ENCODE assay signal across 10 mouse cellular contexts in the genomic region with DNA sequence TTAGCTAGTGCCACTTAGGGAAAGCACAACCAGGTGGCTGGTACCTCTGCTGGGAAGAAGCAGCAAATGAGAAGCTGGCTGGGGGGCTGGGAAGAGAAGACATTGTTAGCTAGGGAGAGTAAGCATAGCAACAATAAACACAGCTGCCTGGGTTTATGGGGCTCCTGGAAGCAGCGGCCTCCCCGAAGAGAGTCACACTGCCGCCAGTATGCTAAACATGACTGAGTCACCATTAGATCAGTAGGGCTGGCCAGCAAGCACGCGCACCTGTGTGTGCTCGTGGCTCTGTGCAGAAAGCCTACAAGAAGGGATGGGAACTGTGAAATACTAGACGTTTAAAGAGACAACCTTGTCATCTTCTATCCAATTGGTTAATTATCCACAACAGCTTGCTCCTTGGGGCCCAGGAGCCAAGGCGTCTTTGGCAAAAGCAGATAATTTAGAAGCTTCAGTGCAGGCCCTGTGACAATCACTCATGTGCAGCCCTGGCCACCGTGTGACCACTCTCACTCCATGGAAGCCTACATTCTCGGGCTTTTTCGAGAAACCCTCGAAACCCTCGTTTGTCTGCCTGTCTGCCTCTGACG. TPM values are rescaled to one million over a fixed set of nuclear protein-coding genes. Genes with fewer than 3 reads are reported as not detected.
DNase-seq lines count a peak whose midpoint lies in the region; ATAC-seq lines count a peak whose summit lies in the region.
"Had no signal": no experiment of that assay in that cellular context is flagged by ENCODE, and none has a peak within 500 bp of the region (broad histone marks: within the 10 kb centered on the region; RNA-seq: fewer than 3 reads in every experiment).

No protein-coding gene starts in this region.

- peak overlapping the region; percentile 30; the same call in 1 of the 2 replicates for H3K27ac ChIP-seq in limb, embryonic 11.5 days (replicated peaks; ENCODE audit: low read depth, low read length)
- no peak overlapping the region; the same call in 1 of the 2 replicates for H3K27ac ChIP-seq in limb, embryonic 10.5 days
- no peak overlapping the region for H3K27ac ChIP-seq in forebrain, embryonic 16.5 days (ENCODE audit: low read length)
- H3K27ac ChIP-seq in midbrain, embryonic 16.5 days (ENCODE audit: low read length): 0 out of 2 replicates have a peak overlapping the region, but pooled peaks have one; percentile 11
- H3K27ac ChIP-seq: embryonic facial prominence, embryonic 15.5 days; lung, embryonic 15.5 days had no signal

- ATAC-seq in frontal cortex, adult (ENCODE audit: low TSS enrichment): peak; percentile 58; the same call in 1 of the 2 replicates
- peak; percentile 47; the same call in 1 of the 2 replicates for ATAC-seq in limb, embryonic 11.5 days (ENCODE audit: insufficient number of reproducible peaks, low FRiP score, low TSS enrichment, low read depth)
- peak; percentile 24; the same call in 1 of the 2 replicates for ATAC-seq in forebrain, embryonic 16.5 days
- no peak for ATAC-seq in midbrain, embryonic 16.5 days
- ATAC-seq in megakaryocyte-erythroid progenitor cell, adult 5-6 weeks (replicated peaks; ENCODE audit: low FRiP score, low TSS enrichment, poor library complexity, severe bottlenecking): no peak

- H3K4me2 ChIP-seq in limb, embryonic 11.5 days (ENCODE audit: low read depth, severe bottlenecking): no peak overlapping the region
- H3K4me2 ChIP-seq in forebrain, embryonic 16.5 days (ENCODE audit: low read length): no peak overlapping the region
- H3K4me2 ChIP-seq in midbrain, embryonic 16.5 days (ENCODE audit: low read length): no peak overlapping the region
- H3K4me2 ChIP-seq: embryonic facial prominence, embryonic 15.5 days; lung, embryonic 15.5 days had no signal

- peaks cover 20% of the 10 kb centered on the region for H3K4me1 ChIP-seq in limb, embryonic 11.5 days (ENCODE audit: control insufficient read depth, insufficient read depth, low read length)
- H3K4me1 ChIP-seq in limb, embryonic 10.5 days: peaks cover 40% of the 10 kb centered on the region
- peaks cover 14% of the 10 kb centered on the region for H3K4me1 ChIP-seq in forebrain, embryonic 16.5 days (replicated peaks; ENCODE audit: control insufficient read depth, insufficient read depth, low read length)
- peaks cover 19% of the 10 kb centered on the region for H3K4me1 ChIP-seq in midbrain, embryonic 16.5 days (ENCODE audit: control insufficient read depth, insufficient read depth, low read length)

- no peak overlapping the region for H3K4me3 ChIP-seq in limb, embryonic 11.5 days (ENCODE audit: low read depth, low read length)
- H3K4me3 ChIP-seq in limb, embryonic 10.5 days: no peak overlapping the region
- no peak overlapping the region for H3K4me3 ChIP-seq in forebrain, embryonic 16.5 days (replicated peaks; ENCODE audit: low read length)
- no peak overlapping the region for H3K4me3 ChIP-seq in midbrain, embryonic 16.5 days (ENCODE audit: low read depth, low read length)
- H3K4me3 ChIP-seq: embryonic facial prominence, embryonic 15.5 days; lung, embryonic 15.5 days had no signal

- no peaks in the 10 kb centered on the region for H3K9me3 ChIP-seq in limb, embryonic 11.5 days (ENCODE audit: control insufficient read depth, low read length)
- no peaks in the 10 kb centered on the region for H3K9me3 ChIP-seq in limb, embryonic 10.5 days (replicated peaks)
- no peaks in the 10 kb centered on the region for H3K9me3 ChIP-seq in forebrain, embryonic 16.5 days (ENCODE audit: control insufficient read depth, low read length)
- H3K9me3 ChIP-seq in midbrain, embryonic 16.5 days (replicated peaks; ENCODE audit: control insufficient read depth, low read length, poor library complexity, severe bottlenecking): no peaks in the 10 kb centered on the region
- H3K9me3 ChIP-seq: embryonic facial prominence, embryonic 15.5 days; lung, embryonic 15.5 days had no signal

- H3K9ac ChIP-seq in limb, embryonic 11.5 days (ENCODE audit: low read length): no peak overlapping the region
- H3K9ac ChIP-seq in forebrain, embryonic 16.5 days (replicated peaks; ENCODE audit: low read depth, low read length): no peak overlapping the region
- H3K9ac ChIP-seq in midbrain, embryonic 16.5 days (ENCODE audit: low read depth, low read length): no peak overlapping the region
- H3K9ac ChIP-seq: embryonic facial prominence, embryonic 15.5 days; lung, embryonic 15.5 days had no signal

- WGBS in limb, embryonic 11.5 days: 37% methylated on average over 14 of the region's 14 CpGs
- 47% methylated on average over 14 of the region's 14 CpGs for WGBS in limb, embryonic 10.5 days
- 46% methylated on average over 14 of the region's 14 CpGs for WGBS in forebrain, embryonic 16.5 days
- WGBS in midbrain, embryonic 16.5 days: 48% methylated on average over 14 of the region's 14 CpGs

- no peaks in the 10 kb centered on the region for H3K36me3 ChIP-seq in limb, embryonic 11.5 days (ENCODE audit: control insufficient read depth, insufficient read depth, low read length)
- H3K36me3 ChIP-seq in limb, embryonic 10.5 days: no peaks in the 10 kb centered on the region
- no peaks in the 10 kb centered on the region for H3K36me3 ChIP-seq in forebrain, embryonic 16.5 days (ENCODE audit: control insufficient read depth, insufficient read depth)
- H3K36me3 ChIP-seq in midbrain, embryonic 16.5 days (ENCODE audit: control insufficient read depth, insufficient read depth, low read length): no peaks in the 10 kb centered on the region
- H3K36me3 ChIP-seq: embryonic facial prominence, embryonic 15.5 days; lung, embryonic 15.5 days had no signal

- DNase-seq in frontal cortex, postnatal 36 days (ENCODE audit: low spot score in 2 of 2): no peak
- DNase-seq in limb, embryonic 11.5 days (ENCODE audit: low spot score): peak; percentile 61
- DNase-seq in limb, embryonic 10.5 days (ENCODE audit: low spot score): no peak
- DNase-seq in adrenal gland, adult (ENCODE audit: inconsistent age in 2 of 2, low spot score in 1 of 2): no peak

- no peaks in the 10 kb centered on the region for H3K27me3 ChIP-seq in limb, embryonic 11.5 days (ENCODE audit: control insufficient read depth, insufficient read depth, low read length)
- no peaks in the 10 kb centered on the region for H3K27me3 ChIP-seq in limb, embryonic 10.5 days (ENCODE audit: low read depth, poor library complexity, severe bottlenecking)
- H3K27me3 ChIP-seq in forebrain, embryonic 16.5 days (replicated peaks; ENCODE audit: control insufficient read depth, insufficient read depth, low read length): no peaks in the 10 kb centered on the region
- no peaks in the 10 kb centered on the region for H3K27me3 ChIP-seq in midbrain, embryonic 16.5 days (ENCODE audit: control insufficient read depth, insufficient read depth, low read depth, low read length)
- H3K27me3 ChIP-seq: embryonic facial prominence, embryonic 15.5 days; lung, embryonic 15.5 days had no signal

RNA-seq across cellular contexts. Expression of a gene that starts 9.8 kb away (rescaled TPM):
- polyA plus RNA-seq in limb, embryonic 11.5 days (2014; fragmentation: Nextera tagmentation; extraction: Ambion mirVana): 48.8 and 49.2 TPM in 2 replicates
- 40.1 and 51.8 TPM in 2 replicates for polyA plus RNA-seq in limb, embryonic 10.5 days (2016; fragmentation: Nextera tagmentation; extraction: Ambion mirVana)
- polyA plus RNA-seq in forebrain, embryonic 16.5 days (2015; fragmentation: Nextera tagmentation; extraction: Ambion mirVana): 12.0 and 14.3 TPM in 2 replicates
- 9.8 and 10.6 TPM in 2 replicates for polyA plus RNA-seq in midbrain, embryonic 16.5 days (2015; fragmentation: Nextera tagmentation; extraction: Ambion mirVana)
- total RNA-seq in megakaryocyte-erythroid progenitor cell, adult 5-6 weeks (2014; fragmentation: Nextera tagmentation): not detected in 2 replicates
- total RNA-seq in megakaryocyte-erythroid progenitor cell, adult 5-6 weeks (2017): 0.72 and 0.89 TPM in 2 replicates

Comparison
In these comparisons a context has a peak if more than half of its experiments do, and no peak if none do; other contexts are left out.
1. H3K27ac ChIP-seq: peak in limb, embryonic 11.5 days (single experiment) and midbrain, embryonic 16.5 days (single experiment); none in limb, embryonic 10.5 days (single experiment) and forebrain, embryonic 16.5 days (single experiment).
2. ATAC-seq: peak in frontal cortex, adult (single experiment), limb, embryonic 11.5 days (single experiment) and forebrain, embryonic 16.5 days (single experiment); none in midbrain, embryonic 16.5 days (single experiment) and megakaryocyte-erythroid progenitor cell, adult 5-6 weeks (single experiment).